Mouse (Mus musculus) intestine, embryonic 16.5 days (tissue): ENCODE data around the gene Vapa. TPM values are rescaled to one million over a fixed set of nuclear protein-coding genes. Genes with fewer than 3 reads are reported as not detected.

Source experiments
- ATAC-seq: fragments of 200-750 bp; cut with Nextera tagmentation; 2 replicates; pipeline ENCODE4 v1.8.0; 2017; ENCODE audit warnings: moderate TSS enrichment, moderate library complexity
- H3K27ac ChIP-seq: fragments of 300-500 bp; sonication (generic); 2 replicates; pipeline ENCODE4 v1.5.1; 2014; ENCODE audit warnings: mild to moderate bottlenecking, low read length
- H3K27me3 ChIP-seq: fragments of 300-500 bp; sonication (generic); replicated peaks from 2 replicates; pipeline ENCODE4 v1.6.1; 2014; ENCODE audit warnings: low read length, control low read depth, mixed read lengths; ENCODE audit not compliant: control insufficient read depth, insufficient read depth
- H3K36me3 ChIP-seq: fragments of 300-500 bp; sonication (generic); 2 replicates; pipeline ENCODE4 v1.6.1; 2014; ENCODE audit warnings: low read length, control low read depth; ENCODE audit not compliant: control insufficient read depth, insufficient read depth
- H3K4me1 ChIP-seq: fragments of 300-500 bp; sonication (generic); 2 replicates; pipeline ENCODE4 v1.6.1; 2014; ENCODE audit warnings: low read length, control low read depth, mixed read lengths; ENCODE audit not compliant: control insufficient read depth, insufficient read depth
- H3K4me2 ChIP-seq: fragments of 300-500 bp; sonication (generic); 2 replicates; pipeline ENCODE4 v1.6.1; 2014; ENCODE audit warnings: low read depth, low read length, control low read depth
- H3K4me3 ChIP-seq: fragments of 300-500 bp; sonication (generic); 2 replicates; pipeline ENCODE4 v1.5.1; 2014; ENCODE audit warnings: mild to moderate bottlenecking, low read length
- H3K9ac ChIP-seq: fragments of 300-500 bp; sonication (generic); 2 replicates; pipeline ENCODE4 v1.6.1; 2014; ENCODE audit warnings: low read depth, low read length
- H3K9me3 ChIP-seq: fragments of 300-500 bp; sonication (generic); 2 replicates; pipeline ENCODE4 v1.6.1; 2016; ENCODE audit warnings: low read length, control low read depth; ENCODE audit not compliant: control insufficient read depth
- WGBS: fragments of 180-500 bp; shearing (Covaris S2); extraction: QIAGEN DNeasy Blood & Tissue Kit; methylation state at CpG from one replicate; pipeline ENCODE4 v1.1.7; 2014; 5-methylcytosine and 5-hydroxymethylcytosine counted together
- polyA plus RNA-seq: library from polyadenylated mRNA; unstranded; fragments of >200 nt; fragmentation: Nextera tagmentation; extraction: Ambion mirVana; gene quantifications from 2 replicates; pipeline ENCODE4 v1.2.1, GENCODE M21; 2015

Vapa gene
- polyA plus RNA-seq, 1 experiment from 2014 or later, result 194 TPM

- H3K27ac ChIP-seq, result peak overlapping the region; percentile 99
- peak overlapping the region; percentile 65 for H3K4me2 ChIP-seq
- peaks cover 28% of the 10 kb centered on the region for H3K4me1 ChIP-seq
- no peaks in the 10 kb centered on the region for H3K36me3 ChIP-seq
- H3K4me3 ChIP-seq, result peak overlapping the region; percentile 96
- no peaks in the 10 kb centered on the region for H3K27me3 ChIP-seq
- ATAC-seq, result peak; percentile 26
- peak overlapping the region; percentile 99 for H3K9ac ChIP-seq
- no peaks in the 10 kb centered on the region for H3K9me3 ChIP-seq
- under 1% methylated on average over 63 of the region's 91 CpGs for WGBS
Observed at GRCm38 (mm10) chr17:65612391-65613141, 789 bp downstream of the Vapa start.

DNA sequence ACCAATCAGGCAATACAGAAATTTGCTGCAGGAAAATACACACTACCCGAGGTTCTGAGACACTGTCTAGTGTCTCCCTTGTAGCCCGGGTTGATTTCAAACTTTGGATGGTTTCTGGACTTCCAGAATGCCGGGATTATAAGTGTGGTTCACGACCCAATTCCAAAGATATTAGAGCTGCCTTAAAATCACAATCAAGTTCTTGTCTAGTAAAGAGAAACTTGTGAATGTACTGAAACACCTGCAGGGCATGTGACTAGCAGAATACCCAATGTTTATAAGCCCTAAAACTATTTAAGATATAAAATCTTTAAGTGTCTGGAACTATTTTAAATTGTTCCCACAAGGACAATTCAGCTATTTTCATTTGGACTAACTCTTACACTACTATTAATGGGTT, 1.6 kb downstream of the Vapa start:
- peak overlapping the region; percentile 99; the same call in 1 of the 2 replicates for H3K9ac ChIP-seq
- peak overlapping the region; percentile 65 for H3K4me2 ChIP-seq
- no peaks in the 10 kb centered on the region for H3K9me3 ChIP-seq
- 4% methylated on average over 4 of the region's 4 CpGs for WGBS
- no peaks in the 10 kb centered on the region for H3K36me3 ChIP-seq
- peaks cover 30% of the 10 kb centered on the region for H3K4me1 ChIP-seq
- peak overlapping the region; percentile 96 for H3K4me3 ChIP-seq
- H3K27ac ChIP-seq, result no peak overlapping the region
- H3K27me3 ChIP-seq, result no peaks in the 10 kb centered on the region
- no peak for ATAC-seq

- no peaks in the 10 kb centered on the region for H3K9me3 ChIP-seq
- no peak for ATAC-seq
- no peak overlapping the region for H3K4me2 ChIP-seq
- WGBS, result 62% methylated on average over 5 of the region's 5 CpGs
- H3K27ac ChIP-seq, result no peak overlapping the region
- H3K27me3 ChIP-seq, result no peaks in the 10 kb centered on the region
- no peak overlapping the region for H3K4me3 ChIP-seq
- H3K9ac ChIP-seq, result no peak overlapping the region
- H3K36me3 ChIP-seq, result no peaks in the 10 kb centered on the region
- H3K4me1 ChIP-seq, result peaks cover 34% of the 10 kb centered on the region
Observed at GRCm38 (mm10) chr17:65608743-65609142, 4.6 kb downstream of the Vapa start.

DNA sequence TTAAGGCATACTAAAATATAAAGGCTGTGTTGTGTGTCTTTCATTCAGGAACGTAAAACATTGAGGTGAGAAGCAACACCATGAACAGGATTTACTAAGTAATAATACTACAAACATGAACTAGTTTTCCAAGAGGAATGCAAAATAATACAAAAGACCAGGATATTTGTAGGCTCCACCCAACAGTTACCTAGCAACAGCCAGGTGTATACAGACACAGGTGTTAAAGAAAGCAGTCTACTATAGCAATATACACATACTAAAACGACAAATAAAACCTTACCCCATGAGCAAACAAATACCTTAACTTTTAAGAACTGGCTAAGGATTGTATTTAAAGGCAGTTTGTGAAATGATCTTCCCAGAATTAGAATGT, 5.1 kb downstream of the Vapa start:
- ATAC-seq, result no peak
- H3K4me2 ChIP-seq, result no peak overlapping the region
- H3K9me3 ChIP-seq, result no peaks in the 10 kb centered on the region
- no peak overlapping the region for H3K9ac ChIP-seq
- no peaks in the 10 kb centered on the region for H3K27me3 ChIP-seq
- H3K36me3 ChIP-seq, result no peaks in the 10 kb centered on the region
- H3K27ac ChIP-seq, result no peak overlapping the region
- 72% methylated on average over 2 of the region's 2 CpGs for WGBS
- peaks cover 34% of the 10 kb centered on the region for H3K4me1 ChIP-seq
- no peak overlapping the region for H3K4me3 ChIP-seq

DNA sequence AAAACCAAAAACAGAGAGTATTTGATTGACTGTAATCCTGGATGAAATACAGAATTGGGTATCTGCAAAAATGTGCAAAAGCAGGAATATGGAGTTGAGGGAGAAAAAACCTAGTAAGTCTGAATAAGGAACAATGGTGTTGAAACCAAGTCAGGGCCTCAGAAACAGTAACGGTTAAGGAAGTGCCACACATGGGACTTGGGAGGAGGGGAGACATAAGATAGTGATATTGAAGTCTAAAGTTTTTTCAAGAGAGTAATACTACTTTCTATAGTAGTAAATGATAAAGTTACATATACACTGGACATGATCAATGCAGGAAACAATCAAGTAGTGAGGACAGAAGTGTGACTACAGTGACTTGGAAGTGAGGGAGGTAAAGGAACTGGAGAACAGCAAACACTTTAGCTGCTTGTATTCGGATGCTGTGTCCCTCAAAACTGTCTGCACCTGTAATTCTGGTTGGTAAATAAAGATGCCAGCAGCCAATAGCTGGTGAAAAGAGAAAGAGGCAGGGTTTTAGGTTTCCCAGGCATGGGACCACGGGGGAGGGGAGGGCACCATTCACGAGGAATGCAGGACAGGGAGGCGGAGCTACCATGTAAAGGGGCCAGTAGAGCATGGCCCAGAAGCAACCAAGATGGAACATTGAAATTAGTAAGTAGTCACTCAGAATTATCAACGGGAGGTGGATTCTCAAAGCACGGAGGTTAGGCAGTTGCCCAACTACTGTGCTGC, 5.6 kb downstream of the Vapa start:
- Histone ChIP-seq H3K9me3 (no peaks in the 10 kb centered on the region), H3K27ac (no peak overlapping the region), H3K36me3 (no peaks in the 10 kb centered on the region), H3K4me1 (peaks cover 34% of the 10 kb centered on the region), H3K4me3 (no peak overlapping the region), H3K27me3 (no peaks in the 10 kb centered on the region), H3K4me2 (no peak overlapping the region), H3K9ac (no peak overlapping the region)
- WGBS, result 49% methylated on average over 7 of the region's 7 CpGs
- no peak for ATAC-seq

DNA sequence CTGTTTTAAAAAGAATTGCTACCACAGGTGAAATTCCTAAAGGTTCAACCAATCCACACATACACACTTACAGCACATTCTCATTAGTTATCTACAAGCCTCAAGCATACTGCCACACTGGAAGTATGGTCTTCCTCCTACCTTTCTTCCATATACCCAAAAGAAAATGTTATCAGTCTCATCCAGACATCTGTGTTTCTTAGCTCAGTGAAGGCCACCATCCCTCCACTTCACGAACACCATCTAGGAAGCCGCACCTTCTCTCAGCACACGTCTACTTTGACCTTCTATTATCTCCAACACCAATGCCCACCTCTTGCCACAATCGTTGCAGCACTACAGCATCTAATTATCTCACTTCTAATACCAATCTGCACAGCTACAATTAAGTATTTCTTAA, 7.3 kb downstream of the Vapa start:
- H3K36me3 ChIP-seq, result no peaks in the 10 kb centered on the region
- H3K27ac ChIP-seq, result no peak overlapping the region
- H3K9me3 ChIP-seq, result no peaks in the 10 kb centered on the region
- H3K4me1 ChIP-seq, result peaks cover 29% of the 10 kb centered on the region
- 0 out of 2 replicates have a peak, but pooled peaks have one; percentile 30 for ATAC-seq
- no peak overlapping the region for H3K4me3 ChIP-seq
- H3K27me3 ChIP-seq, result no peaks in the 10 kb centered on the region
- WGBS, result 72% methylated on average over 4 of the region's 4 CpGs
- H3K9ac ChIP-seq, result no peak overlapping the region
- H3K4me2 ChIP-seq, result no peak overlapping the region

DNA sequence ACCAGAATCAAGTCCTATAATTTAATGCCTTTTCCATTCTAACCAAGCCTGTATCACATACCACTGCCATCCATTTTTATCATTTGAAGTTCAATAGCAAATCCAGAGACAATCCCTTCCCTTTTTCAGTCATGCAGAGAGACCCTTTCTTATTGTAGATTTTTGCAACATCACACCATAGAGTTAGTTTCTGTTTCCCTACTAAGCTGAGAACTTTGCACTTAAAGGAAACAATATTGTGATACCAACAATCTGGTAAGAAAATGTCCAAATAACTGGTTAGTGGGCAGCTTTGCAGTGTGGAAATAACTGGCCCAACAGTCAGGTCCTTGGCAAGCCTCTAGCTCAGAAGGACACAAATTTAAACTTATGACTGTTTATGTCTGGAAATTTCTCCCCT, 8.5 kb downstream of the Vapa start:
- Histone ChIP-seq H3K36me3 (no peaks in the 10 kb centered on the region), H3K4me1 (peaks cover 25% of the 10 kb centered on the region), H3K4me3 (no peak overlapping the region), H3K4me2 (no peak overlapping the region), H3K27ac (no peak overlapping the region), H3K9ac (no peak overlapping the region), H3K9me3 (no peaks in the 10 kb centered on the region), H3K27me3 (no peaks in the 10 kb centered on the region)
- no peak for ATAC-seq

GRCm38 (mm10) chr17:65604315-65604714, 9.0 kb downstream of the Vapa start:
- Histone ChIP-seq H3K9me3 (no peaks in the 10 kb centered on the region), H3K4me3 (no peak overlapping the region), H3K4me2 (no peak overlapping the region), H3K9ac (no peak overlapping the region), H3K36me3 (no peaks in the 10 kb centered on the region), H3K27ac (no peak overlapping the region), H3K27me3 (no peaks in the 10 kb centered on the region), H3K4me1 (peaks cover 20% of the 10 kb centered on the region)
- no peak for ATAC-seq

DNA sequence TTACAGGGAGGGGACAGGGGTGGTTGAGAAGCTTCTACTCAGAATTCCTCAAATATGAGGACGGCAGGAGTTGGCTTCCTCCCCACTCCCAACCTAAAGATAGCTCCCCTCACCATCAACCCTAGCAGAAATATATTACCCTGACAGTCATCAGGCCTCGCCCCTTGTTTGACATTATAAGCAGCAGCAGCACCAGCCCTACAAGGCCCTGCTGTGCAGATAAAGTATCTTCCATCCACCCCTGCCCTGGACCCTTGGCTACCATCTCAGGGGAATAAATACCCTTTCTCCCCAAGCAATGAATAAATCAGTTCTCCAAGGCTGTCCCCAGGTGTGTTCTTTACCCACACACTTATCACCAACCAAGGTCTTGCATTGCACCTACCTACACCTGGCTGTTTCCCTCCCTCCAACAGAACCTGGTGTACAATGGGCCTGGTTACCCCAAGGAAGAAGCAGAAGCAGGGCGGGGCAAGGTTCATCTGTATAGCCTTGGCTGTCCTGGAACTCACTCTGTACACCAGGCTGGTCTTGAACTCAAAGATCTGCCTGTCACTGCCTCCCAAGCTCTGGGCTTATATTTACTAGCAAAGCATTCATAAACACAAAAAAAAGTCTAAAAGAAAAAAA, 15.4 kb downstream of the Vapa start:
- Histone ChIP-seq H3K4me3 (no peak overlapping the region), H3K36me3 (no peaks in the 10 kb centered on the region), H3K9me3 (no peaks in the 10 kb centered on the region), H3K27ac (no peak overlapping the region), H3K27me3 (no peaks in the 10 kb centered on the region), H3K4me1 (peaks cover 9% of the 10 kb centered on the region), H3K9ac (no peak overlapping the region), H3K4me2 (no peak overlapping the region)
- 63% methylated on average over 3 of the region's 3 CpGs for WGBS
- ATAC-seq, result peak; percentile 63
